Mouse (Mus musculus): ENCODE results near the gene C130074G19Rik. TPM values are rescaled to one million over a fixed set of nuclear protein-coding genes. Genes with fewer than 3 reads are reported as not detected.

Gene C130074G19Rik
- total RNA-seq, 2 experiments from 2014 or later = 12.6 to 14.9 TPM

DNA sequence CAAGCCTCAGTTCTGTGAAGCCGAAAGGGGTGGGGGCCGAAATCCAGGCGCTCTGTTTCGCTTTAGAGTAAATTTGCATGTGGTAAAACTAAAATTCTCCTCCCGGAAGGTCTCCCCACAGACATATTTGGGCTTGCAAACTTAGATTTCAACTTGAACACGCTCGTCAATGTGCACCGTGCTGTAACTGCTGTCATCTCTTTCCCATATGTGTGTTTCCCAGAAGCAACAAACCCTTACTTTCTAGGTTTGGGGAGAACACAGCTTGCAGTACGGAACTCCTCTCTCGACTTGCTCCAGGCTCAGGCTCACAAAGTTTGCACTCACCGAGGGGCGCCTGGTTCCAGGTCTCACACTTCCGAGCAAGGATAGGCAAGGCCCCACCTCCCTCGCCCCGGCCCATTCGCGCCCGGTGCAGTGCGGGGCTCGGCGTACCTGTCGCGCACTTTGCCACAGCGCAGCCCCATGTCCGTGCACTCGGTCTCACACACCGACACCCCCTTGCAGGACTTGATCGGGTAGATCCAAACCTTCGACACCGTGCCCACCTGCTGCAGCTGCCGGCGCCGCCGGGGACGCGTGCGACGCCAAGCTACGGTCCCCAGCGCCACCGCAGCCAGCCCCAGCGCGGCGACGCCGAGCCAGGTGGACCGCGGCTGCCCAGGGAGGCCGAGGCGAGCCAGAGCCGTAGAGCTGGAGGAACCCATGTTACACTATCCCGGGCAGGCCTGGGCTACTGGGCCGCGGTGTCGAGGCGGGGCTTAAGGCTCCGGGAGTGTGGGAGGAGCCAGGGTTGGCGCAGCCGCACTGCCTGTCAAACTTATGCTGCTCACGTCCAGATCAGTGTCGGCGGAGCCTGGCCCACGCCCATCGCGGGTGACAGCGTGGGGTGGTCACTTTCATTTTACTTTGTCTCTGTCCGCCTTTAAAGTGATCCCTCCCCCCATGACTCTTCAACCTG lies 37.6 kb downstream of the C130074G19Rik start:
- peak; percentile 78 to 87 for DNase-seq (ENCODE audit: low spot score in 2 of 2)

- DNase-seq (ENCODE audit: low spot score in 2 of 2) = peak in 1 of 2 experiments; percentile 25
Observed at GRCm38 (mm10) chr1:184844326-184845066, 38.5 kb downstream of the C130074G19Rik start.

DNA sequence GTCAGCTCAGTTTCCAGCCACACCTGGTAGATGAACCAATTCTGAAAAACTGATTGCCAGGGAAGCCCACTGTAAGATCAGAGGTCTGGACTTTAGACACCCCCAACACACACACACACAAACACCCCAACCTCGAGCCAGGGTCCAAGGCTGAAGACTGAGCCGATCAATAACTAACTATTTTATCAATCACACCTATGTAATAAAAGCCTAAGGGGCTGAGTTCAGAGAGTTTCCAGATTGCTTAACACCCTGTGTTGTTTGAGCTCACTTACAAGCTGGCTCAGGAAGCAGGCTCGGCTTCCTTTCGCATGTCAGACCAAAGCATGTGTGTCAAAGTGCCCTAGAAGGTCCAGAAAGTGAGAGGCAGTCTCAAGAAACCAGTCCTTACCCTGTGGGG lies 45.4 kb downstream of the C130074G19Rik start:
- DNase-seq (ENCODE audit: low spot score in 2 of 2) = no peak

DNA sequence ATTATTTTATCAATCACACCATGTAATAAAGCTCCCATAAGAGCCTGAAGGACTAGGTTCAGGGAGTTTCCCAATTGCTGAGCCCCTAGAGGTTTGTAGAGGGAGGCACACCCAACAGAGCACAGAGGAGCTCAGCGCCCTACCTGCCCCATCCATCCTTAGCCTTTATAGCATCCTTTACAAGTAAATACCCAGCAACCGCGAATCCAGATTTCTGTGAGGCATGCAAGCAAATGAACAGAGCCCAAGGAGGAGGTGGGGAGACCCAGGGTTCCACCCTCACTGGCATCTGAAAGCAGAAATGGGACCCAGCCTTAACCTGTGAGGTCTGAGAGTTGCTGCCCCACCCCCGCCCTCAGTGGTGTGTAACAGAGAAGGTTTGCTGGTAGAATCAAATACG lies 46.7 kb downstream of the C130074G19Rik start:
- DNase-seq (ENCODE audit: low spot score in 2 of 2) = no peak

GRCm38 (mm10) chr1:184833499-184833898 lies 49.5 kb downstream of the C130074G19Rik start:
- DNase-seq (ENCODE audit: low spot score in 2 of 2) = no peak

- DNase-seq (ENCODE audit: low spot score in 2 of 2) = no peak
Observed at GRCm38 (mm10) chr1:184832211-184832610, 50.8 kb downstream of the C130074G19Rik start.

DNA sequence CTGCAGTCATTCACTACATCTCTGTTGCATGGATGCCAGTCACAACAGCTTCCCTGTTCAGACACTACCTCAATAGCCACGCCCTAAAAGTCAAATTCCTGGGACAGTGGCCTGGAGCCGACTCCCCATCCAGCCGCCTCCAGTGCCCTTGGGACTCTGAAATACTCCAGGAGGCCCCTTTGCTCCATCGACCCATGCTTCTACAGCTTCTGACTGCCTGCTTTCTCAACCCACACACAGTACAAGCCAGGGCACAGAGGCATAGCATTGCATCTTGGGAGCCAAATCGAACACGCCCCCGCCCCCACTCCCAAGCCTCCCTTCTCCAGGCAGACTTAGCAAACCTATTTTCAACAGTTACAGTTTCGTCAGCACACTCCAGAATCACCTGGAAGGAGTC lies 53.1 kb downstream of the C130074G19Rik start:
- no peak for DNase-seq (ENCODE audit: low spot score in 2 of 2)

DNA sequence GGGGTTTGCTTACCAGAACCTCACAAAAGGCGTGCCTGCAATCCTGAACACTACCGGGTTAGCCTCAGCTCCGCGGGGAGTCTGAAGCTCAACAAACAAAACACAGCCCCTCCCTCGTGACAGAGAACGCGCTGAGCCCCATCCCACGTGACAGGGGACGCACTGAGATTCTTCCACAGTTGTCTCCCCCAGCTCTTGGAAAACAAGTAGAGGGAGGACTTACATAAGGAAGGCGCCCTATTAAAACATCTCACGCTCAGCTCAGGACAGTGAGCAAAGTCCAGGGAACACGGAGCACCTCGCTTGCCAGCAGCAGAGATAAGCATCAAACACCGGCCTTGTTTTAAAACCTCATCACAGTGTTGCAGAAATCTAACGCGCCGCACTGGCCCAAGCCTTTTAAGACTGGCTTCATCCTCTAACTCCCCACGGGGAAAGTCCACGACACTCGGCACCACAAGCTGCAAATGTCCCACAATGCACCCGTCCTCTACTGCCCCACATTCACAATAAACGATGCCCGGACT lies 55.8 kb downstream of the C130074G19Rik start:
- no peak for DNase-seq (ENCODE audit: low spot score in 2 of 2)

DNA sequence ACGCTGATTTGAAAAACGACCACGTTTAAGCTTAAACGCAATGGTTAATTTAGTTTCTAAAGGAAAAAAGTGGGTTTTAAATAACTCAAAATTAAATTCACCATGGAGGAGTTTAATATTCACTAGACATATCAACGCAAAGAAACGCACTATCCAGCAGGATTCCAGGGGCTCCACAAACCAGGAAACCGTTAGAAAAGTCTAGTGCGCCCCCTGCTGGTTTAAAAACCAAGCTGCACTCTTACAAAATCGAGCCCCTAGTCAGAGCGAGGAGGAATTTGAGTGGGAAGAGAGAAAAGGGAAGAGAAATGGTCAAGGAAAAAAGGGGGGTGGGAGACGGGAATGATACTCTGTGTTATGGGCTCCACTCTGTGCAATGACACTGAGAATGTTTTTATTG lies 57.9 kb downstream of the C130074G19Rik start:
- peak; percentile 64 to 72 for DNase-seq (ENCODE audit: low spot score in 2 of 2)

DNA sequence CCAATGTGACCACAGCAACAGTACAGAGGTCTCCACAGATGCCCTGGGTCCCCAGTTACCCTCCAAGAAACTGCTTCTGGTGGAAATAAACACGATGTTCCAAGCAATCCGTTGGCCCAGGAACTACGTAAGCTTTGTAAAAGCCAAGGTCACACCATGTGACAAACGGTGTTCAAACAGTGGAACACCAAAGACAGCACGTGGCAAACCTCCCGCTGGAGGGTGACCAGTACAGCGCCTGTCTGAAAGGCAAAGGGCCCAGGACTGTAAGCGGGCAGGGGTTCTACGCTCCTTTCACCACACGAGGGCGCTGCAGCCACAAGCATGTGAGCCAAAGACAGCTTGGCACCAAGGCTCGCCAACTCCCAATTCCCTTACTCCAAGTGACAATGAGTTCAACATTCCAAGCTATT lies 58.6 kb downstream of the C130074G19Rik start:
- DNase-seq (ENCODE audit: low spot score in 2 of 2) = peak; percentile 92 to 94

DNA sequence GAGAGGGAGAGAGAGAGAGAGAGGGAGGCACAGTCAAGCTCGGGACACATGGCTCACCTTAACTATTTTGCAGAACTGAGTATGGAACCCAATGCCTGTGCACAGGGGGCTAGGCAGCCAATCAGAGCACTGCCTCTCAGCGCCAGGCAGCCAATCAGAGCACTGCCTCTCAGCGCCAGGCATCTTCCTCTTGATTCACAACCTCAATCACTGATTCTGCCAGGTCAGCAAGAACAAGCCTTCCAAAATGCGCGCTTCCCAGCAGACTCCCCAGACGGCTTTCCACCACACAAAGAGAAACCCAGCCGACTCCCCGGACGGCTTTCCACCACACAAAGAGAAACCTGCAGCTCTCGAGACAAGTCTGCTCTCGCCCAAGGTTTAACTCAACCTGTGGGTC lies 60.3 kb downstream of the C130074G19Rik start:
- DNase-seq (ENCODE audit: low spot score in 2 of 2) = peak; percentile 38 to 53

Small RNAs within 50 kb of the gene (microRNA-seq; reads per million reads assigned to microRNA genes)
- 437 to 540 reads per million in 2 experiments for gene Mir1981

Other genes starting within 250 kb of the C130074G19Rik start
- 1 to 10 TPM; 1.0 to 1.4 TPM for gene Hlx, start 150.6 kb downstream of the C130074G19Rik start, total RNA-seq (2021)
- gene Marc1, start 71.9 kb downstream of the C130074G19Rik start, total RNA-seq (2021) = not detected
- gene Marc2, start 36.8 kb downstream of the C130074G19Rik start, total RNA-seq (2021) = 100 to 1,000 TPM in 1 of 2 experiments, 10 to 100 TPM in 1; 96.2 to 109 TPM
- gene Mark1, start 116.4 kb upstream of the C130074G19Rik start, total RNA-seq (2021) = 10 to 100 TPM; 59.7 to 64.4 TPM

Data from layer of hippocampus, postnatal 10 days (tissue).